Mouse (Mus musculus): ENCODE measurements around the gene St8sia6.

GRCm38 (mm10) chr2:13786577-13787168, 7.2 kb downstream of the St8sia6 start:
- no peak for TF ChIP-seq CTCF (IDR thresholded peaks at IDR 0.05; ENCODE audit: low read depth)
- TF ChIP-seq EP300 (IDR thresholded peaks at IDR 0.05; ENCODE audit: low read depth): no peak

Measured in heart, postnatal 0 days (tissue).